Mouse (Mus musculus) layer of hippocampus, adult 11-12 months (tissue): ENCODE results near the gene Gm37240.
A peak's percentile ranks its signal among the peaks of the same experiment; 100 is the strongest.

ENCODE experiments used
- DNase-seq: peaks from one replicate; pipeline ENCODE4 v3.0.0; 2022; ENCODE audit warnings: low spot score

The Gm37240 gene

DNA sequence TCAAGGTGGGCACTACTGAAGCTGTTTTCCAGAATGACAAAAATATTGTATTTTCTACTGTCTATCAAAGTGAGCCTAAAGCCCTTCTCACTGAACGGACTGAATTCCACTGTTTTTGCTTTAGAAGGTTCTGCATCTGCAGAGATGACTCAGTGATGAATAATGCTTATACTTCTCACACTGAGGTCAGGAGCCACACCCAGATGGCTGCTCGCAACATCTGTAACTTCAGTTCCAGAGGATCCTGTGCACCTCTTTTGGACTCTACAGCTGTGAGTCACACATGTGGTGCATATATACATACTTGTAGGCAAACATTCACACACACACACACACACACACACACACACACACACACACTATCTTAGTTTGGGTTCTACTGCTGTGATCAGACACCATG is 602.8 kb downstream of the Gm37240 start:
- DNase-seq, result no peak

- DNase-seq, result no peak
Measured at GRCm38 (mm10) chr3:85282816-85283215, 604.5 kb downstream of the Gm37240 start.

DNA sequence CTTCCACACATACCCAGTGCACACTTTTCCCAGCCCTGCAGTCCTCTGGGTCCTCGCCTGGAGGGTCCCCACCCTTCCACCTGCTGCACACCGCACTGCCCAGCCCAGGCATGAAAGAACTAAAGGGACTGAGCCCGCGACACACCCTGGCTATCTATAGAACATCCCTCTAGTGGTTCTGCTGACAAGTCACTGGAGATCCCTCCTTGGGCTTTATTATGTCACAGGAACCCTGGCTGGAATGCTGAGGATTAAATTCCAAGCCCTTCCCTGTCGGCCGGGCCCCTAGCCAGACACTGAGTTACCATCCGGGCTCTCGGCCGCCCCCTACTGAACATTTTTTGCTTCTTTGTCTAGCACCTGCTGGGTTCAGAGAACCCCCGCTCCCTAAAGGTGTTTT is 612.2 kb downstream of the Gm37240 start:
- DNase-seq, result no peak

DNA sequence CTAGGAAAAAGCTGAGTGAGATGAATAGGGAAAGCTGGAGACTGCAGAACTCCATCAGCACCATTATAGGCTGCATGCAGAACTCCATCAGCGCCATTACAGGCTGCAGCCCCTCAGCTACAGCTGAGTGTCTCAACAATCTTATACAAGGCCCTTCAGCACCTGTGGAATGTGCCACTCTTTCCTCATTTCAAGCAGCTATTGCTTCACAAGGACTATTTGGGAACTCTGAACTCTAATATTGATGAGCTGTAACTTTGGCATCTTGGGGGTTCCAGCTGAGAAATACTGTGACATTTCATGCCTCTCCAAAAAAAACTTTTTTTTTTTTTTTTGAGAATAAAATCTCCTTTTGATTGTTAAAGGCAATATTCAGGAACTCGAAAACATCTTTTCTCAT is 615.8 kb downstream of the Gm37240 start:
- no peak for DNase-seq

GRCm38 (mm10) chr3:85264963-85265362 is 622.4 kb downstream of the Gm37240 start:
- DNase-seq, result no peak

GRCm38 (mm10) chr3:85264546-85264945 is 622.8 kb downstream of the Gm37240 start:
- DNase-seq, result no peak

DNA sequence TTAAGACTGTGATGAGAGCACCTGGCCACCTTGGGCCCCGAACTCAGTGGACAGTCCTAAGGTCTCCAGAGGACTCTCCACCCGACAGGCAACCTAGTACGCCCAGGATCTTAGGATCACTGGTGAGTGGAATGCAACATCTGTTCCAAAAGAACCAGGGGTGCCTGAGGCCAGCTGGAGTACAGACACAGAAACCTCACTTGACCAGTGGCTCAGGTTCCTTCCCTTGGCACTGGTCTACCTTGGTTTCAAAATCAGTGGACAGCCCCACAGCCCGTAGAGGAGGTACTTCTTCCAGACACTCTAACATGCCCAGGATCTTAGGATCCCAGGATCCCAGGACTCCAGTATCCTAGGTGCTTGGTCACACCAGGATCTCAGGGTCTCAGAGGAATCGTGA is 632.8 kb downstream of the Gm37240 start:
- DNase-seq, result no peak

DNA sequence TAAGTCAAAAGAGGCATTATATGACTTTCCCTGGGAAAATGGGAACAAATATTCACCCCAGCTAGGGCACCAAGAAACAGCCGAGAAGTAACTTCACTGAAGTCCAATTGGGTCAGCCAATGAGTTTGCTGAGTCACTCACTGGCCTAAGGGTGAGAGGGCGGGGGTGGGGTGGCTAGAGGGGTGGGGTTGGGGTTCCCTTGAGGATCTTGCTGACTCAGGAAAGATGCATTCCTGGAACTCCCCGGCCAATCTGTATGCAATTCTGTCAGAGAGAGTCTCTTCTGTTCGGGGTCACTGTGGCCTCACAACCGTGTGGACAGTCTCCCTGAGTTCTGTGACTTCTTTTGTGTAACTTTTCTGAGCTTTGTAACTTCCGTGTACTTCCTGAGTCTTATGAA is 635.7 kb downstream of the Gm37240 start:
- no peak for DNase-seq

DNA sequence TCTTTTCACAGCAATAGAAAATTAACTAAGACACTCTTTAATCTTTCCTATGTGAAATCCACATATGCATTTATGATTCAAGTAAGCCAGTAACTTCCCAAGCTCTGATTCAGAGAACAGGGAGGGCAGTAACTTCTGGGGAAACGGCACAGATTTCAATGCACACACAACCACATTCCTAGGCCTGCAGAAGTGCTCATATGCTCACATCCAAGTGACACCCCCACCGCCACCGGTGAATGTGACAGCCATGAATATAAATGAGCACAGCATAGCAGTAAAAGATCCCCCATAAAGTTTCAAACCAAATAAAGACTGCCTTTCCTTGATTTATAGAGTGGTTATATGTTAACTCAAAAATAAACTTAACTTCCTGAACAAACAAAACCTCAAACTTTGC is 641.2 kb downstream of the Gm37240 start:
- no peak for DNase-seq

- DNase-seq, result no peak
Measured at GRCm38 (mm10) chr3:85236546-85236945, 650.8 kb downstream of the Gm37240 start.

DNA sequence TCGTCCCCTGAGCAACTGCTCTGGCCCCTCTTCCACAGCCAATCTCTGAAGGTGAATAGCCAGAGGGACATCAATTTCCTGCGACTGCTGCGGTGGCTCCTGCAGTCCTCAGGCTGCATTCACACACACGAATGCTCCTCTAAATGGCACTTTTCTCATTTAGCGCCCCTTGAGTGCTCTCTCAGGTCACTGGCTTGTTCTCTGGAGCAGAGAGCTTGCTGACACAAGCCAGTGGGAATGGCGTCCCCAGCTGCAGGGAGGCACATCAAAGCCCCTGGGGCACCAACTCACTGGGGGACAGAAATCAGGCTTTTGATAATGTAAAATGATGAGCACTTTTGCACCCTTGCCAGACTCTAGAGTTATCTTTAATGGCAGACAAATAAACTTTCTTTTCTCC is 654.5 kb downstream of the Gm37240 start:
- no peak for DNase-seq

DNA sequence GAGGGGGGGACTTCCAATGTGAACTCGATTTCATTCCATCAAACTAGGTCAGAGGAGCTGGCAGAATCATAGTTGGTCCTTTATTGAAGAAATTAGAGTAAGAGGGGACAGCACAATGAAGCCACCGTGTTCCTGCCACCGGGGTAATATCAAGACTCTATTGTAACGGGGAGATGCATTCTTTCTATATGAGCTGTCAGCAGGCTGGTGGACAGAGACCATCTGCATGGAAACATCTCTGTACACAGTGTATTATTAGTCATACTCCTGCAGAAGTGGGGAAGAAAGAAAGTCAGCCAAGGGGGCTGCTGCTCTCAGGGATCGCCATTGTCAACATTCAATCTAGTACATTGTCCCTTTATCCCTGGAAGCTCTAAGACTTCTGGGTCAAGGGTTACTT is 665.3 kb downstream of the Gm37240 start:
- DNase-seq, result no peak

- no peak for DNase-seq
Measured at GRCm38 (mm10) chr3:85214926-85215325, 672.4 kb downstream of the Gm37240 start.

DNA sequence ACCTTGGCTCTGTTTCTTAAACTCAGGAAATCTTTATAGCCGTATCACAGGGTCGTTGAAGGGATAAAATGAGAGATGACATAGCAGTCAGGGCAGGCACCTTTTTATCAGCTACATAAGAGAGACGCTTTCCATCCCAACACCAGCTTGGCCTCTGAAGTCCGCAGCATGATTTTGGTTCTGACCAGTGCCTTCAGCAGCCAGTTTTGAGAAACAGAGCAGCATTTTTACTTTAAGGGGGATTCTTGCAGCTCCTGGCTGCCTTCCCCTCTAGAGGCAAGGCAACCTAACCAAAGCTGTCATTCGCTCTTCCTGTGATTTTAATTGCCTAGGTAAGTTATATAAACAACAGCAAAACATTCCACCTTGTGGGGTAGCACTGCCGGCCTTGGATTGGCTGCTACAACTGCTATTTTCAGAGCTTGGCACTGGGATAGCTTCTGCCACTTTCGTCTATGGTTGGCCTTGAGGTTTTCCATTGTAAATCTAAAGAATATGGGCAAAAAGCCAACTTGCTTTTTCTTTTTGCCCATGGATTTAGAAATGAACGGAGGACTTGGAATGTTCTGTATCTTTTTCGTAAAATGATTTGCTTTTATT is 674.5 kb downstream of the Gm37240 start:
- no peak for DNase-seq

DNA sequence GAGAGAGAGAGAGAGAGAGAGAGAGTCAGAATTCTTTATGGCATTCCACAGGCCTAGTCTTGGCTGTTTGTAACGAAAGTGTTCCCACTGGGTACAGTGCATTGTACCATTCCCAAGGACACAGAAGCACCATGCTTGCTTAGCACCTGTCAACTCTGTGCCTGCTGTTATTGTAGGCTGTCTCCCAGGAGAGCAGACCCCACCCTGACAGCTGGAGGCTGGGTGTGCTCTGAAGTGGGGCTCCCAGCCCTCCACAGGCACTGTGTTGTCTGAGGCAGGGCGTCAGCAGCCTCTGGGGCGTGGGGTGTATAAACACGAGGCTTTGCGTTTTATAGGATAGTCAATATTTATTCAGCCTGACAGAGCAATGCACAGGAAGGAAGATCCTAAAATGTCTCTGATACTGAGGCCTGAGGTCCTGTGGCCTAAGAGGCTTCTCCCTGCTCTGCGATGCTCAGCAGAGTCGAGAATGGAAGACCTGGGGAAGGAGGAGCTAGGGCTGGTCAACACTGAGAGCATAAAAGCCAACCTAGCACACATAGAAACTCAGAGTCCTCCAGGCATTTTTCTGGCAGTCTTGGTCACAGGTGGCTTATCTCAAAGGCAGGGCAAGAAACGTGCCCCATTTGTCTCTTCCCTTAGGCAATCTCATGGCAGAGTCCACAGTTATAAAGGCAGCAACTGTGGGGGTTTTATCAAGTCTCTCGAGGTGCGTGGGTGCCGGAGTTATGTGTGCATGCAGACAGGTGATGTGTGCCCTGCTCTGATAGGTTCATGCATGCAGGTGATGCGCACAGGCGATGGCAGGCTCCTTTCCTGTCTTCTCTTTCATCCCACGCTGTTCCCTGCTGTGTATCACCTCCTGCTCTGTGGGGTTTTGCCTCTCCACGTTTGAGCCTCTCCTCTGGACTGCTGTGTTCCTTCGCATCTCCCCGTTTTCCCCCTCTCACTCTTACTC is 677.2 kb downstream of the Gm37240 start:
- no peak for DNase-seq

DNA sequence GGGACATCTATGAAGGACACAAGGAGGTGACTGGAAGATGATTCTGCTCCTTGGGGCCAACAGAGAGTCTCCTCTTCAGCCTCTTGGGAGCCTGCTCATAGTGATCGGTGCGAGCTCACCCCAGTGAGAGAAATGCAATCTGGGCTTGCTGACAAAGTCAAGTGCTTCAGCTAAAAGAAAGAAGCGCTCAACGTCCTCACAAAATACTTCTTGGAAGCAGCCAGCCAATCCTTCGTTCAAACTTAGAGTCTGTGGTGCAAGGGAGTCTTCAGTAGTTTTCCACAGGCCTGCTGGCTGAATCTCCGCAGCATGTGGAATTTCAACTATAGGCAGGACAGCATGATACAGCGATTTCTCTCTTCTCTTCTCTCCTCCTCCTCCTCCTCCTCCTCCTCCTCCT is 680.8 kb downstream of the Gm37240 start:
- DNase-seq, result no peak

GRCm38 (mm10) chr3:85205911-85206310 is 681.4 kb downstream of the Gm37240 start:
- no peak for DNase-seq

DNA sequence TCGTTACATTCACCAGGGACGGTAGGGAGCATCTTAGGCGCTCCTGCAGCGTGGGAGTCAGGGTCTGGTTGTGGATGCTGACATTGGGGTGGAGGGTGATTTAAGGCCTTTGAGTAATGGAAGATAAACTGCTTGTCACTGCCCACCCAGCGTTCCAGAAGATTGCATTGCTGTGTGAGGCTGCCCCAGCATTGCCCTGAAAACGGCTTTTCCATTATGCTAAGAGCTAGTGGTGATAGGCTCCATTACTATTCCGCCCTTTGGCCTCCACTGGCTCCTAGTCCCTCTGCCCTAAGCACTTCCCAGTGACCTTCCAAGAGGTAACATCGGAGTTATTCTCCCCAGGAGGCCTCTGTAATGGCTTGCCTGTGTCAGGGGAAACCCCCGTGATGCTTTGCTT is 683.7 kb downstream of the Gm37240 start:
- DNase-seq, result no peak

- DNase-seq, result no peak
Measured at GRCm38 (mm10) chr3:85202726-85203125, 684.6 kb downstream of the Gm37240 start.

DNA sequence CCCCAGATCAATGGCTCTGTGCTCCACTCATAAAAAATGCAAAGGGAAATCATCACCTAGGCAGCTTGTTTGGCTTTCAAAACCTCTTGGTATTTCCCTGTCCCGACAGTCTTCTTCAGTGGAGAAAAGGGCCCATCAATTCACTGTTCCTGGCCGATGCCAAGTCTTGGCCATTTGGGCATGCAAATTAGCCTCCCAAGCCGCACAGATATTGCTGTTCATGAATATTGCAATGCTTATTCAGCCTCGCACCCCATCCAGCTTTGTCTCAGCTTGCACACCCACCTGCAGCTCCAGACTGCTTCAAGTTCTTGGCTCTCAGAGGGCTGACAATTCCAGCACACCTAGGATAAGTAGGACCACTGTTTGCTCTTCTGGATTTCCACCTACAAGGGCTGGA is 685.5 kb downstream of the Gm37240 start:
- peak; percentile 29 for DNase-seq

DNA sequence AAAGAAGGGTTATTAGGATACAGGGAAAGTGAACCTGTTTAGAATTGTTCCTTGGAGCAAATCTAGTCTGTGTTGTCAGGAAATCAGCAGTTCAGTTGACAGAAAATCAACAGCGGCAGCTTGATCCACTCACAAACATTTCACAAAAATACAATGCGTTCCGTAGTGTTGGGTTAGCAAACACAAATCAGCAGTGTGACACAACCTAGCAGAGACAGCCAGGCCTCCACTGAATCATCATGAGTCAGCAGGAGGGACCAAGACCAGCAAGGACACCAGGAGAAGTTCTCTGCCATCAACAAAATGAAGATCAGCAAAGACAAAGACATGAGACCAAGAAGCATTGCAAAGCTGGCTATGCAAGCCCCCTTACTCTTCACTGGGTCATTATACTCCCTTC is 688.8 kb downstream of the Gm37240 start:
- DNase-seq, result no peak

DNA sequence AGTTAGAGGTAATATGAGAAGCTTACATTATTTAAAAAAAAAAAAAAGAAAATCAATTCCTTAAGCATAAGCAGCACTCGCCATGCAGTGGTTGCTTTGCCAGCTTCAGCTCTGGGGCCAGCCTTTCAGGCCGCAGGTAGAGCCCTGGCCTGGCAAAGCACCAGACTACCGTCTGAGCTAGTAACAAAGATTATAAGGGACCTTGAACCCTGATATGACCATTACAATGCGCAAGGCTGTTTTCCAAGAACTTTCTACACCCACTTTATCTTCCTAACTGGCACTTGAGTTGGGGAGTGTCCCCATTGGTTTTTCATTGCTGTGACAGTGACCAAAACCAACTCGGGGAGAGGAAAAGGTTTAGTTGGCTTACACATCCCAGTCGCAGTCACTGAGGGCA is 690.2 kb downstream of the Gm37240 start:
- no peak for DNase-seq

DNA sequence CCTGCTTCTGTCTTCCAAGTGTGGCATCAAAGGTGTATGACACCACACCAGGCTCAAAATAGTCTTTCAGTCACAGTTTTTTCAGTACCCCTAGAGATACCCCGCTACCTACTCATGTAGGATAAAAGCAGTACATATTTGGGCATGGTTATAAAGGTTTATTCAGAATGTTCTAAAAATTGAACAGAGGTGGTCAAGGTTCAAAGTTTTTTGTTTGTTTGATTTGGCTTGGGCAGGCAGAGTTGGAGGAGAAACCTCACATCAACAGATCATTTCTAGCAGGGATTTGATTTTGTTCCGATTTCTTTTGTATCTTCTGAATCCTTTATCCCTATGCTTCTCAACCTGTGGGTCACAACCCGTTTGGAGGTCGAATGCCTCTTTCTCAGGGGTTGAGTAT is 690.7 kb downstream of the Gm37240 start:
- no peak for DNase-seq

- no peak for DNase-seq
Measured at GRCm38 (mm10) chr3:85195068-85195481, 692.2 kb downstream of the Gm37240 start.
